Mouse (Mus musculus) thymus, adult 2 months (tissue): Measurements from ENCODE around the gene Glod5.

Experiments
- CTCF ChIP-seq: fragments of 200-500 bp; IDR thresholded peaks from 2 replicates; pipeline ENCODE4 v1.5.1; 2012; ENCODE audit warnings: mild to moderate bottlenecking, control low read depth, low read length, moderate library complexity, borderline replicate concordance; ENCODE audit not compliant: control insufficient read depth, poor library complexity, insufficient read depth; ENCODE audit errors: extremely low read depth
- POLR2A ChIP-seq: fragments of 200-500 bp; IDR thresholded peaks from 2 replicates; pipeline ENCODE4 v1.6.1; 2012; ENCODE audit warnings: mild to moderate bottlenecking, low read length, control low read depth, moderate library complexity; ENCODE audit not compliant: control insufficient read depth, poor library complexity, insufficient read depth; ENCODE audit errors: extremely low read depth

DNA sequence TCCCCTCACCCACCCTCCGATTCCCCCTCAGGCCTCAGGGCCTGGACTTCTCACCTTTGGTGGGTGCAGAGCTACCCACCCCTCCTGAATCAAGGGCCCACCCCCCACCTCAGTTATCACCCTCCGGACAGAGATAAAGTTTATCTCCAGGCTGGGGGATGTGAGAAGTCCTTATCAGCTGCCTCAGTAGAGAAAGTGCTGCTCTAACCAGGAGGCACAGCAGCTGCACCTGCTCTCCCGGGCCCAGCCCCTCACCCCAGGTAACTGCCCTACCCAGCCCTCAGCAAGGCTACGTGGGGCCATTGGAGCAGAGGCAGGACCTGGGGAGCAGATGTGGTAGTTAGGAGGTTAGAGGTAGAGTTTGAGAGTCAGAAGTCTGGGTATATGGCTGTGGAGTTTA, 52.1 kb downstream of the Glod5 start:
- TF ChIP-seq CTCF, result no peak
- no peak for TF ChIP-seq POLR2A
